Mouse (Mus musculus) hindbrain, embryonic 13.5 days (tissue): Measurements from ENCODE around the gene Sox1. TPM values are rescaled to one million over a fixed set of nuclear protein-coding genes. Genes with fewer than 3 reads are reported as not detected.

Source experiments
- ATAC-seq: fragments of 200-750 bp; cut with Nextera tagmentation; 2 replicates; pipeline ENCODE4 v1.8.0; 2017; ENCODE audit warnings: moderate TSS enrichment; ENCODE audit not compliant: low FRiP score
- H3K27ac ChIP-seq: fragments of 300-500 bp; sonication (generic); 2 replicates; pipeline ENCODE4 v1.5.1; 2015; ENCODE audit warnings: inconsistent platforms, mild to moderate bottlenecking, moderate library complexity
- H3K27me3 ChIP-seq: fragments of 300-500 bp; sonication (generic); 2 replicates; pipeline ENCODE4 v1.6.1; 2015; ENCODE audit warnings: mild to moderate bottlenecking, inconsistent platforms
- H3K36me3 ChIP-seq: fragments of 300-500 bp; sonication (generic); 2 replicates; pipeline ENCODE4 v1.6.1; 2015; ENCODE audit warnings: mild to moderate bottlenecking, inconsistent platforms
- H3K4me1 ChIP-seq: fragments of 300-500 bp; sonication (generic); replicated peaks from 2 replicates; pipeline ENCODE4 v1.6.1; 2015; ENCODE audit warnings: inconsistent platforms
- H3K4me2 ChIP-seq: fragments of 300-500 bp; sonication (generic); 2 replicates; pipeline ENCODE4 v1.6.1; 2015; ENCODE audit warnings: inconsistent platforms, mild to moderate bottlenecking, moderate library complexity
- H3K4me3 ChIP-seq: fragments of 300-500 bp; sonication (generic); 2 replicates; pipeline ENCODE4 v1.5.1; 2015; ENCODE audit warnings: mild to moderate bottlenecking, inconsistent platforms
- H3K9ac ChIP-seq: fragments of 300-500 bp; sonication (generic); 2 replicates; pipeline ENCODE4 v1.6.1; 2015; ENCODE audit warnings: mild to moderate bottlenecking, inconsistent platforms
- H3K9me3 ChIP-seq: fragments of 300-500 bp; sonication (generic); 2 replicates; pipeline ENCODE4 v1.6.1; 2016; ENCODE audit warnings: inconsistent platforms
- WGBS: fragments of 180-500 bp; shearing (Covaris S2); methylation state at CpG from one replicate; pipeline ENCODE4 v1.1.7; 2015; 5-methylcytosine and 5-hydroxymethylcytosine counted together
- polyA plus RNA-seq: library from polyadenylated mRNA; unstranded; fragments of >200 nt; fragmentation: Nextera tagmentation; extraction: Ambion mirVana; gene quantifications from 2 replicates; pipeline ENCODE4 v1.2.1, GENCODE M21; 2015

Sox1 gene
- polyA plus RNA-seq, 1 experiment from 2014 or later: 2.0 TPM

DNA sequence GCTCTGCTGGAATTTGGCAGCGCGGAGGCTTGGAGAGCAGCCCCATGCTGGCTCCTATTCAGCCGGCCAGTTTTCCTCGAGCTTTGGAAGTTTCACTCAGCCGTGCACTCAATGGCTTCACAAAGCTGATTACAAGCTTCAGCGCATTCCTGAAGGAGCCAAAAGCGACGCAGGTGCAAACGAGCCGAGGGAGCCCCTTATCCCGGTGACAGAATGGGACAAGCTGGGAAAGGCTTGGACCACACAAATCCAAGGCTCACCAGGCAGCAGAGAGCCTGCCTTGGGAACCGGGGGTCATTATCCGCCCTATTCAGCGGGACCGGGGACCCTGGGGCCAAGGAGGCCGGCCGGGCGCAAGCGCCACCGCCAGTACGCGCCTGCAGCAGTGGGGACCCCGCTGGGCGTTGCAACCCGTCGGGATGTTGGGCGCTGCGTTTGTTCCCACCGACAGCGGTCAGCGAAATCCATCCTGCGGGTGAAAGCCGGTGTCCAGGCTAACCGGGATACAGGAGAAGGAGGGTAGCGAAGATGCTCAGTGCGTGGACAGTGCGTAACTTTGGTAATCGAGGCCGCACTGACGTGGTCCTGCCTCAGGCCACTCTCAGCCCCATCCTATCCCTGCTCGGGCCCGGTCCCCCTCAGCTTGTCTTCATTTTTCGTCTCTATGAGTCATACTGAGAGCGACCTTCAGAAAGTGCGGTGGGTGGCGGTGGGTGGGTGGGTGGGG lies 35.2 kb downstream of the Sox1 start:
- ATAC-seq: peak; percentile 82
- peaks cover 97% of the 10 kb centered on the region for H3K27me3 ChIP-seq
- no peaks in the 10 kb centered on the region for H3K9me3 ChIP-seq
- peaks cover 65% of the 10 kb centered on the region for H3K4me1 ChIP-seq
- peak overlapping the region; percentile 34 for H3K4me3 ChIP-seq
- H3K27ac ChIP-seq: peak overlapping the region; percentile 82
- 1% methylated on average over 46 of the region's 46 CpGs for WGBS
- H3K36me3 ChIP-seq: no peaks in the 10 kb centered on the region
- peak overlapping the region; percentile 57 for H3K4me2 ChIP-seq
- H3K9ac ChIP-seq: peak overlapping the region; percentile 66

- Histone ChIP-seq H3K9me3 (no peaks in the 10 kb centered on the region), H3K27me3 (peaks cover 97% of the 10 kb centered on the region), H3K9ac (peak overlapping the region; percentile 66), H3K4me3 (peak overlapping the region; percentile 34), H3K36me3 (no peaks in the 10 kb centered on the region), H3K27ac (peak overlapping the region; percentile 82), H3K4me2 (peak overlapping the region; percentile 57), H3K4me1 (peaks cover 65% of the 10 kb centered on the region)
- ATAC-seq: peak; percentile 43; the same call in 1 of the 2 replicates
- WGBS: 2% methylated on average over 49 of the region's 51 CpGs
Measured at GRCm38 (mm10) chr8:12430900-12431737, 36.0 kb downstream of the Sox1 start.

DNA sequence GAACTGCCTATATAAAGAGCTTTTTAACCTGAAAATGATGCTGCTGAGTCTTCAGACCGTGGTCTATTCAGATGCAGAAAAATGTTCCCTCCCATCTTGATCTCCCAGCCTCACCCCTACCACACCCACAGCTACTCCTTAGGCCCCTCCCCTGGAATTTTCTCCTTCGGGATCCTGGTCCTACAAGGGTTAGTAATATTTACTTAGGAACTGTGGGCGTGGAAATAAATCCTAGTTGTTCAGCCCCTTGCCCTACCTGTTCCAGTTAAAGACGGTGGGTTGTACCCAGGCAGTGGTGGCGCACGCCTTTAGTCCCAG lies 36.6 kb downstream of the Sox1 start:
- ATAC-seq: no peak
- Histone ChIP-seq H3K9me3 (no peaks in the 10 kb centered on the region), H3K27ac (no peak overlapping the region), H3K4me3 (no peak overlapping the region), H3K4me2 (peak overlapping the region; percentile 57), H3K4me1 (peaks cover 65% of the 10 kb centered on the region), H3K9ac (no peak overlapping the region), H3K36me3 (no peaks in the 10 kb centered on the region), H3K27me3 (peaks cover 92% of the 10 kb centered on the region)
- 52% methylated on average over 6 of the region's 6 CpGs for WGBS

GRCm38 (mm10) chr8:12432546-12432945 lies 37.5 kb downstream of the Sox1 start:
- no peak for ATAC-seq
- H3K4me3 ChIP-seq: no peak overlapping the region
- H3K27ac ChIP-seq: no peak overlapping the region
- 9% methylated on average over 7 of the region's 7 CpGs for WGBS
- peaks cover 65% of the 10 kb centered on the region for H3K4me1 ChIP-seq
- no peak overlapping the region for H3K9ac ChIP-seq
- H3K36me3 ChIP-seq: no peaks in the 10 kb centered on the region
- peaks cover 91% of the 10 kb centered on the region for H3K27me3 ChIP-seq
- no peak overlapping the region for H3K4me2 ChIP-seq
- H3K9me3 ChIP-seq: no peaks in the 10 kb centered on the region

DNA sequence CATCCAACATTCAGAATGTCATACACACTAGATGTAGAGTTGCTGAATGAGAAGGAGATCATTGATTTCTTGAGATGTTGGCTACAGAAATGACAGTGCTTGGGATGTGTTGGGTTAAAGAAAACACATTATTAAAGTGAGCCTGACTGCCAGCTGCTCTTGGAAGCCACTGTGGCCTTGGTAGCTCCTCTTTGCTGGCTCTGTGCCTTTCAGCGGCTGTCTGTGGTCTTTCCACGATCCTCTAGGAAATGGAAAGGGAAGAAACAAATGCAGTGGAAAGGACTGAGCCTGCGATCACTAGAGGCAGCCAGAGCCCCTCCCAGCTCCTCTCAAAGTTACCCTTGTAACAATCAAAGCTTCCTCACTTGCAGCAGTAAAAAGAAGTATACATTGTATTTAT lies 39.7 kb downstream of the Sox1 start:
- WGBS: 59% methylated on average over 3 of the region's 3 CpGs
- Histone ChIP-seq H3K4me2 (no peak overlapping the region), H3K27ac (no peak overlapping the region), H3K9ac (no peak overlapping the region), H3K36me3 (no peaks in the 10 kb centered on the region), H3K4me1 (peaks cover 45% of the 10 kb centered on the region), H3K4me3 (no peak overlapping the region), H3K27me3 (peaks cover 79% of the 10 kb centered on the region), H3K9me3 (no peaks in the 10 kb centered on the region)
- ATAC-seq: no peak

DNA sequence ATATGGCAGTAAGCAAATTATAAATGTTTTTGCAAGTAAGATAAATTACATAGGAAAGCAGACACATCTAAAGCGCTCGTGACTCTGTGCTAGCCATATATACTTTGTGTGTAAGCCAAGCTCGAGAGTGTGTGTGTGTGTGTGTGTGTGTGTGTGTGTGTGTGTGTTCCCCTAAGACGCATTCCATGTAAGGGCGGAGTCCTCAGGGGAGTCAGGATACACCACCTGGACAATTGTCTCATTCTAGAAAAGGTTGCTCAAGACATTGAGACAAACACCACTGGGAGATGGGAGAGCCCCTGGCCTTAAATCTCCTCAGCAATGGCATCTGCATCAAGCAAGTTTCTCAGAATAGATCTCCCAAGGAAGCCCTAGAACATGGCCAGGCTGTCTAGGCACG lies 42.9 kb downstream of the Sox1 start:
- H3K4me2 ChIP-seq: no peak overlapping the region
- H3K9me3 ChIP-seq: no peaks in the 10 kb centered on the region
- ATAC-seq: no peak
- H3K4me1 ChIP-seq: peaks cover 15% of the 10 kb centered on the region
- peaks cover 46% of the 10 kb centered on the region for H3K27me3 ChIP-seq
- no peak overlapping the region for H3K27ac ChIP-seq
- no peak overlapping the region for H3K9ac ChIP-seq
- H3K4me3 ChIP-seq: no peak overlapping the region
- WGBS: 92% methylated on average over 6 of the region's 6 CpGs
- H3K36me3 ChIP-seq: no peaks in the 10 kb centered on the region

GRCm38 (mm10) chr8:12439044-12439443 lies 43.9 kb downstream of the Sox1 start:
- Histone ChIP-seq H3K4me2 (no peak overlapping the region), H3K9ac (no peak overlapping the region), H3K9me3 (no peaks in the 10 kb centered on the region), H3K27me3 (peaks cover 38% of the 10 kb centered on the region), H3K4me1 (0 out of 2 replicates have a peak, but pooled peaks cover 9% of the 10 kb centered on the region), H3K4me3 (no peak overlapping the region), H3K36me3 (no peaks in the 10 kb centered on the region), H3K27ac (no peak overlapping the region)
- WGBS: 39% methylated on average over 4 of the region's 4 CpGs
- no peak for ATAC-seq

- Histone ChIP-seq H3K36me3 (no peaks in the 10 kb centered on the region), H3K4me1 (0 out of 2 replicates have a peak, but pooled peaks cover under 1% of the 10 kb centered on the region), H3K9ac (no peak overlapping the region), H3K4me2 (no peak overlapping the region), H3K27ac (no peak overlapping the region), H3K9me3 (no peaks in the 10 kb centered on the region), H3K4me3 (no peak overlapping the region), H3K27me3 (peaks cover 38% of the 10 kb centered on the region)
- WGBS: 91% methylated on average over 10 of the region's 10 CpGs
- no peak for ATAC-seq
Measured at GRCm38 (mm10) chr8:12439846-12440245, 44.8 kb downstream of the Sox1 start.

DNA sequence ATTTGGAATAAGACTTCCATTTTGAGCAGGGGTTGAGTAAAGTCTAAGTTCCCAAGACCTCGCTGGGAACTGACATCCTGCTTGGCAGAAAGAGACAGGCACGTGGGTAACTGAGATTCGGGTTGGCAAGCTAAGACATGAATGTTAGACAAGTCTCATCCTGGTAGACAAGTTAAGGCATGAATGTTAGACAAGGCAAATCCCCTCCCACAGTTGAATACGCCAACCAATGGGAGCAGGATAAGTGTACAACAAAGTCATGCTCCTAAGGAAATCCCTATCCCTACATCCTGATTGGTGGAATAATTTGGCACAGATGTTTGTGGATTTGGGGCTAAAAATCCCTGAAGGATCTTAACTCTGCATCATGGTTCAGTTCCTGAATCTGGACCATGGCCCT lies 45.9 kb downstream of the Sox1 start:
- no peaks in the 10 kb centered on the region for H3K36me3 ChIP-seq
- ATAC-seq: no peak
- no peak overlapping the region for H3K27ac ChIP-seq
- H3K9ac ChIP-seq: no peak overlapping the region
- peaks cover 5% of the 10 kb centered on the region for H3K4me1 ChIP-seq
- no peak overlapping the region for H3K4me3 ChIP-seq
- H3K4me2 ChIP-seq: no peak overlapping the region
- H3K9me3 ChIP-seq: no peaks in the 10 kb centered on the region
- peaks cover 38% of the 10 kb centered on the region for H3K27me3 ChIP-seq
- 96% methylated on average over 4 of the region's 4 CpGs for WGBS

GRCm38 (mm10) chr8:12445258-12445657 lies 50.2 kb downstream of the Sox1 start:
- H3K4me2 ChIP-seq: no peak overlapping the region
- no peaks in the 10 kb centered on the region for H3K36me3 ChIP-seq
- peaks cover 43% of the 10 kb centered on the region for H3K27me3 ChIP-seq
- H3K27ac ChIP-seq: no peak overlapping the region
- H3K4me1 ChIP-seq: peaks cover 11% of the 10 kb centered on the region
- WGBS: 78% methylated on average over 2 of the region's 2 CpGs
- ATAC-seq: no peak
- H3K9me3 ChIP-seq: no peaks in the 10 kb centered on the region
- H3K9ac ChIP-seq: no peak overlapping the region
- no peak overlapping the region for H3K4me3 ChIP-seq

- Histone ChIP-seq H3K36me3 (no peaks in the 10 kb centered on the region), H3K27me3 (peaks cover 47% of the 10 kb centered on the region), H3K4me2 (peak overlapping the region; percentile 47), H3K4me1 (peaks cover 11% of the 10 kb centered on the region), H3K4me3 (peak overlapping the region; percentile 10), H3K27ac (no peak overlapping the region), H3K9ac (peak overlapping the region; percentile 31), H3K9me3 (no peaks in the 10 kb centered on the region)
- ATAC-seq: peak; percentile 76
- 5% methylated on average over 26 of the region's 26 CpGs for WGBS
Measured at GRCm38 (mm10) chr8:12445926-12446680, 51.0 kb downstream of the Sox1 start.
